Mouse (Mus musculus): ENCODE results near the gene Sppl2b. TPM values are rescaled to one million over a fixed set of nuclear protein-coding genes. Genes with fewer than 3 reads are reported as not detected.
A peak's percentile ranks its signal among the peaks of the same experiment; 100 is the strongest.

Gene Sppl2b
- total RNA-seq, 2 experiments from 2014 or later = 9.1 to 10.4 TPM

- no peak for ATAC-seq (ENCODE audit: poor library complexity, severe bottlenecking)
Observed at GRCm38 (mm10) chr10:80845055-80845693, 9.9 kb upstream of the Sppl2b start.

- no peak for ATAC-seq (ENCODE audit: poor library complexity, severe bottlenecking)
Observed at GRCm38 (mm10) chr10:80845732-80846131, 9.3 kb upstream of the Sppl2b start.

GRCm38 (mm10) chr10:80848571-80848970 lies 6.5 kb upstream of the Sppl2b start:
- peak; percentile 82 for ATAC-seq (ENCODE audit: poor library complexity, severe bottlenecking)

- no peak for ATAC-seq (ENCODE audit: poor library complexity, severe bottlenecking)
Observed at GRCm38 (mm10) chr10:80855749-80856073, 636 bp downstream of the Sppl2b start.

GRCm38 (mm10) chr10:80856267-80856666 lies 1.2 kb downstream of the Sppl2b start:
- ATAC-seq (ENCODE audit: poor library complexity, severe bottlenecking) = 0 out of 2 replicates have a peak, but pooled peaks have one; percentile 11

GRCm38 (mm10) chr10:80856908-80857307 lies 1.8 kb downstream of the Sppl2b start:
- ATAC-seq (ENCODE audit: poor library complexity, severe bottlenecking) = no peak

- no peak for ATAC-seq (ENCODE audit: poor library complexity, severe bottlenecking)
Observed at GRCm38 (mm10) chr10:80857386-80857785, 2.3 kb downstream of the Sppl2b start.

- no peak for ATAC-seq (ENCODE audit: poor library complexity, severe bottlenecking)
Observed at GRCm38 (mm10) chr10:80857848-80858247, 2.8 kb downstream of the Sppl2b start.

GRCm38 (mm10) chr10:80858350-80858935 lies 3.4 kb downstream of the Sppl2b start:
- 0 out of 2 replicates have a peak, but pooled peaks have one; percentile 8 for ATAC-seq (ENCODE audit: poor library complexity, severe bottlenecking)

GRCm38 (mm10) chr10:80862305-80862704 lies 7.2 kb downstream of the Sppl2b start:
- ATAC-seq (ENCODE audit: poor library complexity, severe bottlenecking) = no peak

- ATAC-seq (ENCODE audit: poor library complexity, severe bottlenecking) = no peak
Observed at GRCm38 (mm10) chr10:80864446-80864845, 9.4 kb downstream of the Sppl2b start.

GRCm38 (mm10) chr10:80870993-80871392 lies 15.9 kb downstream of the Sppl2b start:
- ATAC-seq (ENCODE audit: poor library complexity, severe bottlenecking) = no peak

- ATAC-seq (ENCODE audit: poor library complexity, severe bottlenecking) = no peak
Observed at GRCm38 (mm10) chr10:80871581-80871980, 16.5 kb downstream of the Sppl2b start, which contains the start of gene Tmprss9. Tmprss9 (plus strand) TSS chr10:80871848.

- ATAC-seq (ENCODE audit: poor library complexity, severe bottlenecking) = no peak
Observed at GRCm38 (mm10) chr10:80874035-80874434, 19.0 kb downstream of the Sppl2b start.

GRCm38 (mm10) chr10:80876028-80876427 lies 21.0 kb downstream of the Sppl2b start:
- peak; percentile 58; the same call in 1 of the 2 replicates for ATAC-seq (ENCODE audit: poor library complexity, severe bottlenecking)

- ATAC-seq (ENCODE audit: poor library complexity, severe bottlenecking) = no peak
Observed at GRCm38 (mm10) chr10:80876594-80876993, 21.5 kb downstream of the Sppl2b start.

GRCm38 (mm10) chr10:80880131-80880641 lies 25.1 kb downstream of the Sppl2b start:
- ATAC-seq (ENCODE audit: poor library complexity, severe bottlenecking) = peak; percentile 87

GRCm38 (mm10) chr10:80880901-80881300 lies 25.8 kb downstream of the Sppl2b start:
- no peak for ATAC-seq (ENCODE audit: poor library complexity, severe bottlenecking)

- ATAC-seq (ENCODE audit: poor library complexity, severe bottlenecking) = peak; percentile 65; the same call in 1 of the 2 replicates
Observed at GRCm38 (mm10) chr10:80881301-80881700, 26.2 kb downstream of the Sppl2b start.

GRCm38 (mm10) chr10:80887181-80887580 lies 32.1 kb downstream of the Sppl2b start:
- ATAC-seq (ENCODE audit: poor library complexity, severe bottlenecking) = no peak

GRCm38 (mm10) chr10:80895100-80895499 lies 40.0 kb downstream of the Sppl2b start:
- no peak for ATAC-seq (ENCODE audit: poor library complexity, severe bottlenecking)

- no peak for ATAC-seq (ENCODE audit: poor library complexity, severe bottlenecking)
Observed at GRCm38 (mm10) chr10:80895697-80896096, 40.6 kb downstream of the Sppl2b start.

All from megakaryocyte, adult 5-6 weeks (primary cell).